Mouse (Mus musculus) adrenal gland, postnatal 14 days (tissue): ENCODE results near the gene Ctbs. TPM values are rescaled to one million over a fixed set of nuclear protein-coding genes. Genes with fewer than 3 reads are reported as not detected.
A peak's percentile ranks its signal among the peaks of the same experiment; 100 is the strongest.

Experiments used
- DNase-seq: peaks from one replicate; pipeline ENCODE4 v3.0.0; 2021; ENCODE audit warnings: mixed read lengths
- total RNA-seq: library from RNA; stranded (reverse); gene quantifications from 2 replicates; pipeline ENCODE4 v1.2.3, GENCODE M21; 2021

Gene Ctbs
- total RNA-seq, 1 experiment from 2014 or later: 9.6 TPM

DNA sequence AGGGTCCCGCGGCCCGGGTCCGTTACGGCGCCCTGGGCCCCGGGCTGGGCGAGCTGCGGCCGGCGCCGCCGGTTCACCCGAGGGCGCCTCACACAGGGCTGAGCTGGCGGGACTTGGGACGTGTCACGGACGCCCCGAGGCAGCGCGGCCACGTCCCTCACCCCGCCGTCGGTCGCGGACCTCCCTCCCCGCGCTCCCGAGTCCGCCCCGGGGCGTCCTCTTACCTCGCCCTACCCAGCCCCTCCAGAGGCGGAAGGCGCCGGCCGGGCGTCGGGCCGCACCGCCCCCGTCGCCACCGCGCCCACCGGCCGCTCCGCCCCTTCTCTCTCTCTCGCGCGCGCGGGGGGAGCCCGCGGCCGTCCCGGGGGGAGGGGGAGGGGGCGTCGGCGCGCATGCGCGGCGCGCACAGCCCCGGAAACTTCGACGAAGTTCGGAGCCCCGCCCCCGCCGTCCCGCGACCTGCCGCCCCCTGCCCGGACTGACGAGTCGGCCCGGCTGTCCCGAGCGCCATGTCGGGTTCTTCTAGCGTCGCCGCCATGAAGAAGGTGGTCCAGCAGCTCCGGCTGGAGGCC, 49.9 kb downstream of the Ctbs start, which contains the start of the genes Spata1 and Gng5:
Spata1 (minus strand) TSS at position 323 of the 572 bp plus-strand sequence.
Gng5 (plus strand) TSS at position 377 of the 572 bp plus-strand sequence.
- DNase-seq: peak; percentile 95

DNA sequence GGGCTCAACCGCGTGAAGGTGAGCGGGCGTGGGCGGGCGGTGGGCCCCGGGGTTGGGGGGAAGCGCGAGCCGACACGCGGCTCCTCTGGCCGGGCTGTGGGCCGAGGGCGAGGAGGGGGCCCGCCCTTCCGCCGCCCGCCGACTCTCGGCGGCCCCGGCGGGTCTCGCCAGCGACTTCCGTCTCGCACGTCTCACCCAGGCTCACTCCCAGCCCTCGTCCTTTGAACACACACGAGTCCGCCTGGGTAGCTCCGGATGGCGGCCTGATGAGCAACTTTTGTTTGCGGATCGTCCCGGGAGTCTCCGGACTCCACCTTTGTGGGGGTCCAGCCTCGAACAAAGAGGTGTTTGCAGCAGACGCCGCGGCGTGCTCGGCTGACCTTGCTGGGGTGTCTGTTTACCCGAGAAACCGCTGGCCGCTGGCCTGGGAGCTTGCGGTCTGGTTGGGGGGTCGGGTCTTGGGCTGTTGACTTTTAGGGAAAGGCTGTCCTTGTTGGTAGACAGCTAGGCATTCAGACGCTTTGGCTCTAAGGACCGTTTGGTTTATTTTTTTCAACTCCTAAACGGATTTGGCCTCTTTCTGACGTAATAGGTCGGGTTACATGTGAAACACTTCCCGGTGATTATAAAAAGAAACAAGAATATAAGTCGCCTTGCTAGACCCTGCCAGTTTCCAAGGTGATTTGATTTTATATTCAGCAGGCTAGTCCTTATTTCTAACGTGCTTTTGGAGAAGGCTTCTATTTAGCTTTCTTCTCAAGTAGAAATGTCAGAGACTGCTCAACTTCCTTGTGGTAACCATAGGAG, 50.6 kb downstream of the Ctbs start:
- peak; percentile 68 for DNase-seq

DNA sequence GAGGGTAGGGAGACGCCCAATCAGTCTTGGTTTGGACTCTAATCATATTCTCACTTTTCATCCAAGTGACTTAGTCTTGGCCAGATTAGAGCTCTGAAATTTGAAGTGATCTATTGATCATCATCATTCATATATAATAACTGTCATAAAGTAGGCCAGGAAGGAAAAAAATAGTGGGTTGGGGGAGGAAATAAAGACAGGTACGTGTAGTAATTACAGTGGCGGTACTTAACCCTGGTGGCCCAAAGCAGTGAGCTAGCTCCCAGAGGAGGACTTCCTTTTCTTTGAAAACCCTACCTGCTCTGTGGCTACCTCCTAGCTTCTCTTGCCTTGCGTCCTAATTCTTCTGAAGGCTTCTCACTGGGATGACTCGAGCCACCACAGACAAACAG, 51.2 kb downstream of the Ctbs start:
- DNase-seq: no peak

DNA sequence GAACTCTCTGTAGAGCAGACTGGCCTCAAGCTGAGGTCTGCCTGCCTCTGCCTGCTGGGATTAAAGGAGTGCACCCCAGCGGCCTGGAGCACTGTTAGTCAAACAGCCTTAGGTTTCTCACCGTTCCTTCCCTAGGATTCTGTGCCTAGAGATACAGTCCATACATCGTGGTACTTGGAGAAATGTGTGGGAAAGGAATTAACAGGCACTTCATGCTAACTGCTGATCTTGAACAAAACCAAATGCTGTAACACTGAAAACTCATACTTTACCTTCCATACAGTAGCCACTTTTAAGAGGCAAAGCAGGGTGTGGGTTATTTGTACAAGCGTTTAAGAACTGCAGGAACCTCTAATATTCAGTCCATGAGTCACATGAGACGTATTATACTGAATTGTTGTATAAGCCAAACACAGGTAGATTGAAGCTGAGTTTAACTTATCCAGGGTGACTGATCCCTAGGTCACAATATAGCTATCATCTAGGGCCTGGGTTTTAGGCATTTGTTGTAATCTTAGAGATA, 52.1 kb downstream of the Ctbs start:
- no peak for DNase-seq

DNA sequence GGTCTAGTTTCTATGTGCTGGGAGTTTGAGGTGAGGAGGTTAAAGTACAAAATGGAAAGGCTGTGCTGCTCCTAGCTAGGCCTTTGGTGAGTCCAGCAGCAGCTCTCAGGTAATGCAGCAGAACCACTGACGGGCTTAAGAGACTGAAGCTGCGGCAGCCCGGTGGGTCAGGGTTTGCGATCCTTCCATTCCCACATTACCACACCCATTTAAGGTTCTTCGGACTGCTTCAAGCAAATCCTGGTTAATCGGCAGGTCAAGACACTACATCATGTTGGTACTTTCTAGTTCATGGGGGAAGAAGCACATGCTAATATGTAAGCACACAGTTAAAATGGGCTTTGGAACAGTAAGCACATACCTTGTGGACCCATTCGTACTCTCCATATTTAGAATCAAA, 57.1 kb downstream of the Ctbs start:
- DNase-seq: no peak

Other genes starting within 250 kb of the Ctbs start
- gene Lpar3, start 228.8 kb upstream of the Ctbs start, total RNA-seq: 0.30 and 0.41 TPM in 2 replicates
- gene Ssx2ip, start 45.2 kb upstream of the Ctbs start, total RNA-seq: 10.4 and 10.5 TPM in 2 replicates
- 2.4 and 3.4 TPM in 2 replicates for gene Spata1, start 50.0 kb downstream of the Ctbs start, total RNA-seq
- 286 and 296 TPM in 2 replicates for gene Gng5, start 50.0 kb downstream of the Ctbs start, total RNA-seq
- gene Rpf1, start 71.6 kb downstream of the Ctbs start, total RNA-seq: 29.9 and 37.0 TPM in 2 replicates
- gene Uox, start 120.6 kb downstream of the Ctbs start, total RNA-seq: 4.5 and 109 TPM in 2 replicates
- 1.3 TPM in 1 of 2 replicates, not detected in the other for gene Dnase2b, start 165.8 kb downstream of the Ctbs start, total RNA-seq
- gene 4930503B20Rik, start 201.5 kb downstream of the Ctbs start, total RNA-seq: not detected in 2 replicates
- gene Samd13, start 235.8 kb downstream of the Ctbs start, total RNA-seq: 0.82 and 0.83 TPM in 2 replicates